10 mouse cellular contexts compared by ENCODE assay signal in genomic region chr9:13671125-13671769, GRCm38 (mm10).
A peak's percentile ranks its signal among the peaks of the same experiment; 100 is the strongest.
DNase-seq lines count a peak whose midpoint lies in the region; ATAC-seq and TF ChIP-seq lines count a peak whose summit lies in the region.
"Had no signal": no experiment of that assay in that cellular context is flagged by ENCODE, and none has a peak within 500 bp of the region (broad histone marks: within the 10 kb centered on the region; RNA-seq: fewer than 3 reads in every experiment).

No protein-coding gene starts in this region.

- H3K27me3 ChIP-seq in heart, adult 2 months (ENCODE audit: control insufficient read depth, insufficient read depth, low read length), result no peaks in the 10 kb centered on the region
- H3K27me3 ChIP-seq in lung, embryonic 16.5 days (ENCODE audit: control insufficient read depth, insufficient read depth, low read depth, low read length), result no peaks in the 10 kb centered on the region
- no peaks in the 10 kb centered on the region for H3K27me3 ChIP-seq in cerebellum, adult 2 months (ENCODE audit: control insufficient read depth, insufficient read depth, low read length)

- H3K27ac ChIP-seq in heart, adult 2 months, result no peak overlapping the region
- no peak overlapping the region for H3K27ac ChIP-seq in lung, embryonic 16.5 days (ENCODE audit: low read length)
- H3K27ac ChIP-seq in cerebellum, adult 2 months (ENCODE audit: insufficient read depth, low read length), result peak overlapping the region; percentile 36
- H3K27ac ChIP-seq: macrophage had no signal

- no peak for TF ChIP-seq POLR2A in heart, adult 2 months (IDR thresholded peaks at IDR 0.05; ENCODE audit: insufficient read depth, low read depth, low read length)
- TF ChIP-seq POLR2A in cerebellum, adult 2 months (IDR thresholded peaks at IDR 0.05; ENCODE audit: borderline replicate concordance, insufficient read depth, low read length), result no peak

- no peak overlapping the region for H3K4me3 ChIP-seq in heart, adult 2 months
- H3K4me3 ChIP-seq in lung, embryonic 16.5 days (ENCODE audit: low read length), result no peak overlapping the region
- no peak overlapping the region for H3K4me3 ChIP-seq in cerebellum, adult 2 months (replicated peaks; ENCODE audit: insufficient read depth, low read depth, low read length)

- intact Hi-C loops in heart, adult 2 months (cut with DNase I), result no loop called here

- TF ChIP-seq CTCF in heart, adult 2 months (IDR thresholded peaks at IDR 0.05), result peak; percentile 46
- TF ChIP-seq CTCF in cerebellum, adult 2 months (IDR thresholded peaks at IDR 0.05; ENCODE audit: borderline replicate concordance, insufficient read depth, low read depth, low read length), result peak; percentile 29; the same call in 1 of the 2 replicates

- H3K9ac ChIP-seq in heart, adult 2 months (ENCODE audit: low read depth, low read length), result no peak overlapping the region
- no peak overlapping the region for H3K9ac ChIP-seq in lung, embryonic 16.5 days (ENCODE audit: low read length)

- 88% methylated on average over 3 of the region's 3 CpGs for WGBS in heart, adult 2 months
- WGBS in lung, embryonic 16.5 days, result 75% methylated on average over 3 of the region's 3 CpGs
- WGBS in cerebellum, adult 2 months, result 47% methylated on average over 3 of the region's 3 CpGs

- no peak for DNase-seq in heart, adult 2 months
- DNase-seq in heart, adult 8-10 months (ENCODE audit: low spot score), result no peak
- DNase-seq in lung, postnatal 4 days, result no peak
- DNase-seq in cerebellum, adult 2 months, result peak; percentile 65 to 88
- DNase-seq in ovary, adult 18-20 months (ENCODE audit: low spot score), result no peak
- no peak for DNase-seq in adrenal gland, postnatal 36 days
- DNase-seq: adrenal gland, postnatal 10 days had no signal

- H3K4me1 ChIP-seq in heart, adult 2 months (ENCODE audit: control insufficient read depth, insufficient read depth, low read length), result peaks cover 1% of the 10 kb centered on the region; the same call in 1 of the 2 replicates
- no peaks in the 10 kb centered on the region for H3K4me1 ChIP-seq in lung, embryonic 16.5 days (replicated peaks; ENCODE audit: control insufficient read depth, insufficient read depth, low read length)
- H3K4me1 ChIP-seq in cerebellum, adult 2 months (ENCODE audit: control insufficient read depth, insufficient read depth, low read length), result peaks cover 16% of the 10 kb centered on the region

- no peaks in the 10 kb centered on the region for H3K9me3 ChIP-seq in lung, embryonic 16.5 days (ENCODE audit: control insufficient read depth, low read length)

- peak; percentile 54; the same call in 1 of the 2 replicates for ATAC-seq in lung, embryonic 16.5 days (ENCODE audit: low read depth)
- peak; percentile 87 for ATAC-seq in megakaryocyte progenitor cell, adult 5-6 weeks (replicated peaks; ENCODE audit: poor library complexity)

- no peaks in the 10 kb centered on the region for H3K36me3 ChIP-seq in heart, adult 2 months (ENCODE audit: control insufficient read depth, insufficient read depth, low read length)
- H3K36me3 ChIP-seq in lung, embryonic 16.5 days (ENCODE audit: control insufficient read depth, insufficient read depth, low read length), result no peaks in the 10 kb centered on the region

- no peak overlapping the region for H3K4me2 ChIP-seq in lung, embryonic 16.5 days (ENCODE audit: low read depth, low read length)

- H3K79me2 ChIP-seq in heart, adult 2 months (replicated peaks; ENCODE audit: control insufficient read depth, insufficient read depth, low read length), result no peaks in the 10 kb centered on the region

- TF ChIP-seq EP300 in heart, adult 2 months (IDR thresholded peaks at IDR 0.05; ENCODE audit: insufficient read depth, low read depth, low read length), result no peak

Comparison
In these comparisons a context has a peak if more than half of its experiments do, and no peak if none do; other contexts are left out.
1. DNase-seq: peak in cerebellum, adult 2 months (2 of 2); none in heart, adult 2 months (0 of 2), heart, adult 8-10 months (single experiment), lung, postnatal 4 days (0 of 2), ovary, adult 18-20 months (single experiment) and adrenal gland, postnatal 36 days (0 of 2).